Mouse (Mus musculus) T-helper 1 cell (primary cell): Measurements from ENCODE around the gene Slc4a10.

Experiments used
- in situ Hi-C: fragments of 300-600 bp; cut with MboI, MseI; formaldehyde crosslinking; loops from one replicate; pipeline ENCODE4 v1.15.1; 2025; ENCODE audit warnings: high pct_unique_total_duplicates

Slc4a10 gene

GRCm38 (mm10) chr2:62271840-62272239 is 225.6 kb downstream of the Slc4a10 start:
- in situ Hi-C loops, result no loop called here

- in situ Hi-C loops, result no loop called here
Measured at GRCm38 (mm10) chr2:62278779-62279178, 232.5 kb downstream of the Slc4a10 start.

- in situ Hi-C loops, result no loop called here
Measured at GRCm38 (mm10) chr2:62279777-62280176, 233.5 kb downstream of the Slc4a10 start.

- in situ Hi-C loops, result no loop called here
Measured at GRCm38 (mm10) chr2:62285026-62285425, 238.8 kb downstream of the Slc4a10 start.

GRCm38 (mm10) chr2:62285847-62286246 is 239.6 kb downstream of the Slc4a10 start:
- in situ Hi-C loops, result no loop called here

GRCm38 (mm10) chr2:62287532-62287931 is 241.3 kb downstream of the Slc4a10 start:
- in situ Hi-C loops, result no loop called here

GRCm38 (mm10) chr2:62293846-62294245 is 247.6 kb downstream of the Slc4a10 start:
- in situ Hi-C loops, result no loop called here

GRCm38 (mm10) chr2:62301716-62302115 is 255.5 kb downstream of the Slc4a10 start:
- in situ Hi-C loops, result no loop called here

GRCm38 (mm10) chr2:62306978-62307377 is 260.7 kb downstream of the Slc4a10 start:
- in situ Hi-C loops, result no loop called here

- in situ Hi-C loops, result no loop called here
Measured at GRCm38 (mm10) chr2:62307477-62307876, 261.2 kb downstream of the Slc4a10 start.

- in situ Hi-C loops, result no loop called here
Measured at GRCm38 (mm10) chr2:62316930-62317329, 270.7 kb downstream of the Slc4a10 start.

- in situ Hi-C loops, result no loop called here
Measured at GRCm38 (mm10) chr2:62319489-62319888, 273.2 kb downstream of the Slc4a10 start.

- in situ Hi-C loops, result loop anchor here (5.0 kb wide), 1 partner anchor 59 kb away; no protein-coding TSS in a partner anchor
Measured at GRCm38 (mm10) chr2:62323078-62323637, 276.9 kb downstream of the Slc4a10 start.

- in situ Hi-C loops, result no loop called here
Measured at GRCm38 (mm10) chr2:62325388-62325787, 279.1 kb downstream of the Slc4a10 start.

GRCm38 (mm10) chr2:62331913-62332312 is 285.7 kb downstream of the Slc4a10 start:
- in situ Hi-C loops, result no loop called here

- in situ Hi-C loops, result no loop called here
Measured at GRCm38 (mm10) chr2:62332465-62332864, 286.2 kb downstream of the Slc4a10 start.

GRCm38 (mm10) chr2:62334397-62335243 is 288.4 kb downstream of the Slc4a10 start:
- in situ Hi-C loops, result no loop called here

- in situ Hi-C loops, result no loop called here
Measured at GRCm38 (mm10) chr2:62337086-62337485, 290.8 kb downstream of the Slc4a10 start.

- in situ Hi-C loops, result no loop called here
Measured at GRCm38 (mm10) chr2:62339222-62339944, 293.1 kb downstream of the Slc4a10 start.

GRCm38 (mm10) chr2:62341061-62341733 is 294.9 kb downstream of the Slc4a10 start:
- in situ Hi-C loops, result no loop called here

GRCm38 (mm10) chr2:62341734-62342128 is 295.5 kb downstream of the Slc4a10 start:
- in situ Hi-C loops, result no loop called here

GRCm38 (mm10) chr2:62344367-62344766 is 298.1 kb downstream of the Slc4a10 start:
- in situ Hi-C loops, result no loop called here
